Mouse (Mus musculus) testis, adult 2 months (tissue): ENCODE data around the gene Olfr263.

ENCODE experiments used
- CTCF ChIP-seq: fragments of 200-500 bp; IDR thresholded peaks from 2 replicates; pipeline ENCODE4 v1.5.1; 2012; ENCODE audit warnings: low read depth, mild to moderate bottlenecking, inconsistent platforms, low read length, moderate library complexity; ENCODE audit not compliant: control insufficient read depth, insufficient read depth, insufficient replicate concordance
- POLR2A ChIP-seq: fragments of 200-500 bp; IDR thresholded peaks from 2 replicates; pipeline ENCODE4 v1.6.1; 2012; ENCODE audit warnings: low read depth, mild to moderate bottlenecking, inconsistent platforms, low read length, moderate library complexity; ENCODE audit not compliant: control insufficient read depth

GRCm38 (mm10) chr13:21109759-21110158, 19.7 kb upstream of the Olfr263 start:
- TF ChIP-seq CTCF (no peak), POLR2A (no peak)
